Mouse (Mus musculus) heart, postnatal 0 days (tissue): ENCODE measurements at regions not wholly inside any gene's neighbourhood (a gene's known extent, or its start where the extent isn't known, plus 50 kb on each side); places are given as distances from the start of the nearest gene placed in this dataset.

ENCODE experiments used
- CTCF ChIP-seq: IDR thresholded peaks from 2 replicates; pipeline ENCODE4 v1.5.1; 2016; ENCODE audit warnings: antibody characterized with exemption, control low read depth, low read depth
- EP300 ChIP-seq: IDR thresholded peaks from 2 replicates; pipeline ENCODE4 v1.6.1; 2016; ENCODE audit warnings: antibody characterized with exemption, low read depth

DNA sequence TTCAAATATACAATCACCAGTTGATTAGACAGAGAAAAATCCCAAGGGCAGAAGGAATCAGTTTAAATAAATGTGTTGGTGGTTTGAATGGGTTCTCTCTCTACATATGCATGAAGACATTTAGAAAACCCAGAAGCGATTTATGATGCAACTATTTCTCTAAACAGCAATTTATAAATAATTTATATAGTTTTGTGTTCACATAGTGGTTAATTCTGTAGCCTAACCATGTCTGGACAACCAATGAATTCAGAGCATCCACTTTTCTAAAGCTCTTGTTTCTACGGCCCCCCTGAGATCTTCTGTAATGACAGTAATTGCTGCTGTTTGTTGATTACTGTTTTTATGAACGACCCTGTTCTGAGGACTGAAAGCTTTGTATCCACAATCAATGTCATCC, 549.8 kb downstream of the Btbd3 start:
- TF ChIP-seq EP300 (no peak), CTCF (no peak)
